Mouse (Mus musculus): ENCODE data around the gene Cr1l. TPM values are rescaled to one million over a fixed set of nuclear protein-coding genes. Genes with fewer than 3 reads are reported as not detected.
A peak's percentile ranks its signal among the peaks of the same experiment; 100 is the strongest.

Cr1l gene
- polyA plus RNA-seq, 1 experiment from 2014 or later, result 71.6 TPM

DNA sequence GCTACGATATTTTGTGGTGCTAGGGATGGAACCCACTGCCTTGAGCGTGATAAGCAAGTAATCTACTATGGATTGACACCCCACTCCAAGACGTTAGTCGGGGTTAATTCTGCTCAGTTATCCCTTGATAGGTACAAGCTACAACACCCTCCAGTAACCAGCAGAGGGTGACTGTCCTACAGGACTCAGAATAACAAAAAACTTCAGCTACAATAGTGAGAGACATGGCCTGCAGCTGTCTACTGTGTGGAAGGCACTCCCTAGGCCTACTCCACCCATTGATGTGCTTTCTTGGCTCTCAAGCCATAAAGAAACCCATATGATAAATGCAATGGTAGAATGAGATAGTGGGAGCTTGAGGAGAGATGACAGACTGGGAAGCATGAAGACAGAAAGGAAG, 17.8 kb downstream of the Cr1l start:
- no peak overlapping the region for H3K27ac ChIP-seq (ENCODE audit: low read length)
- no peaks in the 10 kb centered on the region for H3K4me1 ChIP-seq (ENCODE audit: control insufficient read depth, insufficient read depth, low read length)
- H3K4me3 ChIP-seq (ENCODE audit: low read depth, low read length), result no peak overlapping the region
- no peak overlapping the region for H3K4me2 ChIP-seq (replicated peaks; ENCODE audit: low read depth, low read length)
- H3K27me3 ChIP-seq (ENCODE audit: control insufficient read depth, insufficient read depth, low read length), result no peaks in the 10 kb centered on the region
- 90% methylated on average over 4 of the region's 4 CpGs for WGBS
- no peak overlapping the region for H3K9ac ChIP-seq (replicated peaks; ENCODE audit: low read depth, low read length)
- peak; percentile 28; the same call in 1 of the 2 replicates for ATAC-seq (ENCODE audit: insufficient number of reproducible peaks, insufficient read depth, low FRiP score, low read depth)
- H3K9me3 ChIP-seq (ENCODE audit: control insufficient read depth, low read depth, low read length), result no peaks in the 10 kb centered on the region
- H3K36me3 ChIP-seq (ENCODE audit: control insufficient read depth, insufficient read depth, low read length), result peaks cover 25% of the 10 kb centered on the region

DNA sequence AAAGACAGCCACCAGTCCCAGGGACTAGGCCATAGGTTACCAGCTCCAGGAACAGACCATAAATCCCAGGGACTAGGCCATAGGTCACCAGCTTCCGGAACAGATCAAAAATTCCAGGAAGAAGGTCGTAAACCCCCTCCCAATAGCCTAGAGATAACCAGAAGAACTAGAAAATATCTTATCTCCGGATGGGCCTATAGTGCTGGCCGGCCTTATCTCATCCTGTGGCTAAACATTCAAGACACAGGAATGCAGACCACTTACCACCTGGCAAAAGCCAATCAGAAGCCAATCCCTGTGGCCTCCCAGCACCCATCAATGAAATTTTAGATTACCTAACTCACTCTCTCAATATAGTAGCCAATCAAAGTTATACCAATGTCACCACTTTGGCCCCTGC, 30.7 kb downstream of the Cr1l start:
- no peaks in the 10 kb centered on the region for H3K4me1 ChIP-seq (ENCODE audit: control insufficient read depth, insufficient read depth, low read length)
- H3K4me3 ChIP-seq (ENCODE audit: low read depth, low read length), result no peak overlapping the region
- ATAC-seq (ENCODE audit: insufficient number of reproducible peaks, insufficient read depth, low FRiP score, low read depth), result no peak
- H3K9me3 ChIP-seq (ENCODE audit: control insufficient read depth, low read depth, low read length), result no peaks in the 10 kb centered on the region
- no peak overlapping the region for H3K9ac ChIP-seq (replicated peaks; ENCODE audit: low read depth, low read length)
- no peaks in the 10 kb centered on the region for H3K27me3 ChIP-seq (ENCODE audit: control insufficient read depth, insufficient read depth, low read length)
- H3K36me3 ChIP-seq (ENCODE audit: control insufficient read depth, insufficient read depth, low read length), result peaks cover 7% of the 10 kb centered on the region; the same call in 1 of the 2 replicates
- H3K4me2 ChIP-seq (replicated peaks; ENCODE audit: low read depth, low read length), result no peak overlapping the region
- 31% methylated on average over 4 of the region's 4 CpGs for WGBS
- no peak overlapping the region for H3K27ac ChIP-seq (ENCODE audit: low read length)

DNA sequence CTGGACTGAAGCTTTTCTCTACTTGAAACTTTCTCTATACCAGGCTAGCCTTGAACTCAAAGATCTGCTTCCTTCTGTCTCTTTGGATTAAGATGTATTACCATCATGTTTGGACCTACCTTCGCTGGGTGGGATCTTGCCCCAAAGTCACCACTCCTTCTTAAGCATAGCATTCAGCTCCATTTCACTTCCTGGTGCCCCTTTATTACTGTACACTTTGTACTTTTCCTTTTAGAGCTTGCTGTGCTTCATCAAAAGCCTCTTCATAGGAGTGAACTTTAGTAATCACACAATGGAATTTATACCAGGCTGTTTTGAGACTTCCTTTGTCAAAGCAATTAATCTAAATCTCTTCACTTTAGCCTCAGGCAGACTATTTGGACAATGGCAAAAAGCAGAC, 33.4 kb downstream of the Cr1l start:
- WGBS, result 90% methylated on average over 1 of the region's 1 CpGs
- no peak overlapping the region for H3K4me3 ChIP-seq (ENCODE audit: low read depth, low read length)
- H3K27me3 ChIP-seq (ENCODE audit: control insufficient read depth, insufficient read depth, low read length), result no peaks in the 10 kb centered on the region
- peaks cover 3% of the 10 kb centered on the region; the same call in 1 of the 2 replicates for H3K36me3 ChIP-seq (ENCODE audit: control insufficient read depth, insufficient read depth, low read length)
- no peak overlapping the region for H3K4me2 ChIP-seq (replicated peaks; ENCODE audit: low read depth, low read length)
- H3K4me1 ChIP-seq (ENCODE audit: control insufficient read depth, insufficient read depth, low read length), result no peaks in the 10 kb centered on the region
- no peaks in the 10 kb centered on the region for H3K9me3 ChIP-seq (ENCODE audit: control insufficient read depth, low read depth, low read length)
- no peak overlapping the region for H3K27ac ChIP-seq (ENCODE audit: low read length)
- no peak overlapping the region for H3K9ac ChIP-seq (replicated peaks; ENCODE audit: low read depth, low read length)
- no peak for ATAC-seq (ENCODE audit: insufficient number of reproducible peaks, insufficient read depth, low FRiP score, low read depth)

DNA sequence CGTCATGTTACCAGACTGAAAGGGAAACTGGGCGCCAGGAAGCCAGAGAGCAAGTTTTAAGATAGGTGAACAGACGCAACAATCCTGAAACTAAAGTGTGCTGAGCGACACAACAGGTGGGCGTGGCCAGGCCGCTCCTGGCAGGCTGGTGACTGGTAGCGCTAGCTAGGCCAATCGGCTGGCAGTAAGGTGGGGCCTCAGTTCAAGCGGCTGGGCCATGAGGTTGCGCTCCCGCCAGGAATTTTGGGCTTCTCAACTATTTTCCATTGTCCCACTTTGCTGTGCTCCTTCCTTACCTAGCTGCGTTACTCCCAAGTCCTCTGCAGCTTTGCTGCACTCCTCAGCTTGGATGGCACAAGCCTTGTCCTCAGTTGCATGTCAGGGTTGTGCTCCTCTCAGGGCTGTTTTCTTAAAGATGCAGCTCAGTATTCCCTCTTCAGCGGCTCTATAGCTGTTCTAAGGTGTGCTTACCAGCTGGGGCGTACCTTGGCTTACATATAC, 39.1 kb downstream of the Cr1l start, which contains the start of gene Cd46:
Gene Cd46, minus strand, starts transcription at position 30 of the 501 bp plus-strand sequence.
- 2% methylated on average over 14 of the region's 14 CpGs for WGBS
- Histone ChIP-seq H3K36me3 (ENCODE audit: control insufficient read depth, insufficient read depth, low read length) (no peaks in the 10 kb centered on the region; the same call in 1 of the 2 replicates), H3K27ac (ENCODE audit: low read length) (no peak within 1 kb of the TSS), H3K27me3 (ENCODE audit: control insufficient read depth, insufficient read depth, low read length) (no peaks in the 10 kb centered on the region), H3K4me2 (replicated peaks; ENCODE audit: low read depth, low read length) (peak within 1 kb of the TSS; percentile 45), H3K9ac (replicated peaks; ENCODE audit: low read depth, low read length) (no peak within 1 kb of the TSS; the same call in 1 of the 2 replicates), H3K4me3 (ENCODE audit: low read depth, low read length) (peak within 1 kb of the TSS; percentile 31), H3K4me1 (ENCODE audit: control insufficient read depth, insufficient read depth, low read length) (peaks cover 3% of the 10 kb centered on the region; the same call in 1 of the 2 replicates), H3K9me3 (ENCODE audit: control insufficient read depth, low read depth, low read length) (no peaks in the 10 kb centered on the region)
- ATAC-seq (ENCODE audit: insufficient number of reproducible peaks, insufficient read depth, low FRiP score, low read depth), result peak; percentile 97

DNA sequence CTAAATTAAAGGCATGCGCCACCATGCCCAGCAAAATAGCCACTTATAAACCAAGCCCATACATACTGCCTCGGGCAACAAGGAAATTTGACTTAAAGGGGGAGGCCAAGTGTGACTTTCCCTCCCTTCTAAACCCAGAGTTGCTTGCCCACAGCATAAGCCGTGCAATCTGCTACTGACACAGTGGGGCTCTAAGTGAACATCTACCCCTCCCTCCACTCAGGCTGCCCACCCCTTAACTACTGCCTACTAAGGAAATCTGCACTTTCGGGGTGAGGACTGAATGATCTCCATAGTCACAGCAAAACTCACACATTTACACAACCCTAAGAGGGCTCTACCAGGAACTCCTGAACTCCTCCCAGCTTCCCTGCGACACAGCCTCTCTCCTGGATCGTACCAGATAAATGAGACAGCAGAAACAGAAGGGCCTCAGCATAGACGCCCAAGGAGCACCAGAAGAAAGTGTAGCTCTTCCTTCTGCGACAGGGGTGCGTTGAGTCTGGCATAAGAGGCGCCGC, 39.6 kb downstream of the Cr1l start:
- peak overlapping the region; percentile 45 for H3K4me2 ChIP-seq (replicated peaks; ENCODE audit: low read depth, low read length)
- H3K27me3 ChIP-seq (ENCODE audit: control insufficient read depth, insufficient read depth, low read length), result no peaks in the 10 kb centered on the region
- ATAC-seq (ENCODE audit: insufficient number of reproducible peaks, insufficient read depth, low FRiP score, low read depth), result peak; percentile 92
- no peaks in the 10 kb centered on the region for H3K9me3 ChIP-seq (ENCODE audit: control insufficient read depth, low read depth, low read length)
- 15% methylated on average over 11 of the region's 11 CpGs for WGBS
- H3K9ac ChIP-seq (replicated peaks; ENCODE audit: low read depth, low read length), result no peak overlapping the region; the same call in 1 of the 2 replicates
- H3K4me1 ChIP-seq (ENCODE audit: control insufficient read depth, insufficient read depth, low read length), result peaks cover 3% of the 10 kb centered on the region; the same call in 1 of the 2 replicates
- no peak overlapping the region for H3K27ac ChIP-seq (ENCODE audit: low read length)
- H3K4me3 ChIP-seq (ENCODE audit: low read depth, low read length), result peak overlapping the region; percentile 31
- H3K36me3 ChIP-seq (ENCODE audit: control insufficient read depth, insufficient read depth, low read length), result no peaks in the 10 kb centered on the region; the same call in 1 of the 2 replicates

DNA sequence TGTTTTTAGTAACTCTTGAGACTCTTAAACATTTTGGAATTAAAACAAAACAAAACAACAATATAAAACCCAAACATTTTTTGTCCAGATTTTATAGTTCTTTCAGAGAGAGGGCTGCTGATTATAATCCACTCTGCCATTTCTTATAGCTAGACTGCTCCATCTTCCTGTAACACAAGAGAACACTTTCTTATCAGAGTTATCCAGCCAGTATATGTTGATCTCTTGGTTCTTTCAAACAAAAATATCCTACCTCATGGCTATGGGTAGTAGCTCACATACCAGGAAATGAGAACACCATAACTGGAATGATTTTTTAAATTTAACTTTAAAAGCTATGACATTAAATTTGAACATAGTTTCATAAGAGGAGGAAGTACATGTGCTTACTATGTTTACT, 49.2 kb downstream of the Cr1l start:
- H3K4me2 ChIP-seq (replicated peaks; ENCODE audit: low read depth, low read length), result no peak overlapping the region
- no peak overlapping the region for H3K4me3 ChIP-seq (ENCODE audit: low read depth, low read length)
- no peak overlapping the region for H3K9ac ChIP-seq (replicated peaks; ENCODE audit: low read depth, low read length)
- no peaks in the 10 kb centered on the region for H3K27me3 ChIP-seq (ENCODE audit: control insufficient read depth, insufficient read depth, low read length)
- ATAC-seq (ENCODE audit: insufficient number of reproducible peaks, insufficient read depth, low FRiP score, low read depth), result no peak
- no peaks in the 10 kb centered on the region for H3K4me1 ChIP-seq (ENCODE audit: control insufficient read depth, insufficient read depth, low read length)
- H3K9me3 ChIP-seq (ENCODE audit: control insufficient read depth, low read depth, low read length), result no peaks in the 10 kb centered on the region
- no peak overlapping the region for H3K27ac ChIP-seq (ENCODE audit: low read length)
- no peaks in the 10 kb centered on the region for H3K36me3 ChIP-seq (ENCODE audit: control insufficient read depth, insufficient read depth, low read length)

Other genes starting within 250 kb of the Cr1l start
- gene Cd34, start 192.8 kb downstream of the Cr1l start, polyA plus RNA-seq (2014; fragmentation: Nextera tagmentation; extraction: Ambion mirVana), result 70.6 and 74.9 TPM in 2 replicates
- gene Cd46, start 39.3 kb downstream of the Cr1l start, polyA plus RNA-seq (2014; fragmentation: Nextera tagmentation; extraction: Ambion mirVana), result 1.9 and 2.2 TPM in 2 replicates
- gene Cr2, start 45.1 kb upstream of the Cr1l start, polyA plus RNA-seq (2014; fragmentation: Nextera tagmentation; extraction: Ambion mirVana), result 0.07 and 0.91 TPM in 2 replicates